Mouse (Mus musculus) fibroblast of lung, adult 2 months (primary cell): ENCODE measurements around the gene Lrrc20.
A peak's percentile ranks its signal among the peaks of the same experiment; 100 is the strongest.
"Not testable (repeated sequence)": the region's sequence is repeated elsewhere in the genome, so short reads cannot be mapped to it uniquely, and the experiment has no call there.

Source experiments
- DNase-seq: peaks from one replicate; pipeline ENCODE4 v3.0.0-alpha.2; 2011; ENCODE audit warnings: low read depth

Lrrc20 gene

GRCm38 (mm10) chr10:61475594-61476439 lies at the start of gene Lrrc20:
Gene Lrrc20, plus strand, starts transcription at chr10:61475801.
- DNase-seq: peak; percentile 89

- no peak for DNase-seq
Observed at GRCm38 (mm10) chr10:61426251-61426757, 49.3 kb upstream of the Lrrc20 start.

- DNase-seq: no peak
Observed at GRCm38 (mm10) chr10:61427951-61428350, 47.6 kb upstream of the Lrrc20 start.

GRCm38 (mm10) chr10:61428416-61428815 lies 47.2 kb upstream of the Lrrc20 start:
- DNase-seq: no peak

DNA sequence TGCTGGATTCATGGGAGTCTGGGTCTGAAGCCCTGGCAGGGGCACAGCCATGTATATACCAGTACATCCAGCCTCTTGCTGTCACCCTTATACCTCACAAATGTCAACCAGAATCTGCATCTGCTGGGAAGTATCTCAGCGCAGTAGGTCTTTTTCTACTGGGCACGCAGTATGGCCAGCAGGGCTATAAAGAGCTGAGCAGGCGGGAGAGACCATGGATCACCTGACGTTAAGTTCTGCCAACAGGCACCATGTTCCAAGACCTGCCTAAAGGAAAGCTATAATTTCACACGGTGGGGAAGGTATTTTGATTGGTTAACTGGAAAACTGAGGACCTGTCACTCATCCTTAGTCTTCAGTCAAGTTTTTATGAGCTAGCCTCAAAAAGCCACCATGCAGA lies 46.6 kb upstream of the Lrrc20 start:
- DNase-seq: no peak

- no peak for DNase-seq
Observed at GRCm38 (mm10) chr10:61431375-61431774, 44.2 kb upstream of the Lrrc20 start.

GRCm38 (mm10) chr10:61440202-61440800 lies 35.3 kb upstream of the Lrrc20 start:
- no peak for DNase-seq

GRCm38 (mm10) chr10:61443456-61443855 lies 32.1 kb upstream of the Lrrc20 start:
- no peak for DNase-seq

DNA sequence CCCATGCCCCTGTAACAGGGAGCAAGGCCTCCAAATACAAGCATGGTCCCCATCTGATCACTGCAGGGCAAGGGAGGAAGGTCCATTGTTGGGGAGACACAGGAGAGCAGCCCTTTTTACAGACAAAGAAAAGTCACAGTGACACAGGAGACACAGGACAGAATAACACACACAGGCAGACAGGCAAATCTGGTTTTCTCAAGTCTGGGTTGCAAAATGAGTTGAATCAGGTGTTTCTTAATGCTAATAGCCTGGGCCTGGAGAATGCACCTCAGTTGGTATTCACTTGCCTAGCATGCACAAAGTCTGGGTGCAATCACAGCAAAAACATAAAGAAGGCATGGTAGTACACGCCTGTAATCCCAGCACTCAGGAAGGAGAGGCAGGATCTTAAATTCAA lies 31.7 kb upstream of the Lrrc20 start:
- no peak for DNase-seq

- DNase-seq: no peak
Observed at GRCm38 (mm10) chr10:61445016-61445415, 30.6 kb upstream of the Lrrc20 start.

DNA sequence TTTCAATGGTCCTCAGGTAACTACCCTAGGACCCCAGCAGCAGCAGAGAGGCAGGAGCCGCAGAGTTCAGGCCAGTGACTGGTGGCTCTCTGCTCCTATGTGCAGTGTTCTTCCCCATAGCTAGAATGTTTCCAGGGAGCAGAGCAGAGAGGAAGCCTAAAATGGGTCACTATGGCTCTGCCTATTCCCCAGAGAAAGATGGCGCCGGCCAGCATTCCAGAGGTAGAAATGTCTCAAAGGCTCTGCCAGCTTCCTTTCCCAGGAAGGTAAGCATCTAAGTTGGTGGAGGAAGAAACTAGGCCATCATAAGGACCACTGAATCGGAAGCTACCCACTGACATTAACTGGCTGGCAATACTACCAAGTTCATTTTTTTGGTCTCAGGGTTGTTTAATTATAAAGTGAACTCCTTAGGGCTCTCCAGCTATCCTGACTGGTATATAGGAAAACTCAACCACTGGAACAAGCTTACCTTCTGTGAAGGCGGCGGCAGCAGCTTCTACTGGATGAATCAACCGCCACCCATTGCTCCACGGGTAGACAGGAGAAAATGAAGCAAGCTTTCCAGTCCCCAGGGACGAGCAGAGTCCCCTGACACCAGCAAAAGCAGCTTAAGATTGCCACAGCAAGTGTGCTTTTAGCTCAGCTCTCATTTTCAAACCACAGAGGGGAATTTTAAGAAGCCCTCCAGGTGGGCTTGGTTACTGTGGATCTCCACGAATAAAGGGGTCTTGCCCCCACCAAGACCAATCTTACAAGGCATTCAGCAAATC lies 27.8 kb upstream of the Lrrc20 start:
- no peak for DNase-seq

DNA sequence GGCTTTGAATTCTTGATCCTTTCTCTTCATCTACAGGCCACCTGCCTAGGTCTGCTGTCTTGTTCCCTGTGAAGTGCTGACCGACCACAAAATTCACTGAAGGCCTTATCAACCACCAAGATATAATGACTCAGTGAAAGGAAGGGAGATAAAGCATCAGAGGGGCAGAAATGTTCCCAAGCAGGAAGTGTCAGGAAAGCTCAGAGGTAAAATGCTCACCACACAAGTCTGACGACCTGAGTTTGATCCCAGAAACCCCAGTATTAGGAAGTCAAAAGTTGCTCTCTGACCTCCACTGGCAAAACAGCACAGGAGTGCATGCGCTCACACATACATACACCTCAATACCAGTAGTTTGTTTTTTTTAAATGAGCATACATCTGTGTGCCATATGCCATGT lies 26.8 kb upstream of the Lrrc20 start:
- DNase-seq: no peak

DNA sequence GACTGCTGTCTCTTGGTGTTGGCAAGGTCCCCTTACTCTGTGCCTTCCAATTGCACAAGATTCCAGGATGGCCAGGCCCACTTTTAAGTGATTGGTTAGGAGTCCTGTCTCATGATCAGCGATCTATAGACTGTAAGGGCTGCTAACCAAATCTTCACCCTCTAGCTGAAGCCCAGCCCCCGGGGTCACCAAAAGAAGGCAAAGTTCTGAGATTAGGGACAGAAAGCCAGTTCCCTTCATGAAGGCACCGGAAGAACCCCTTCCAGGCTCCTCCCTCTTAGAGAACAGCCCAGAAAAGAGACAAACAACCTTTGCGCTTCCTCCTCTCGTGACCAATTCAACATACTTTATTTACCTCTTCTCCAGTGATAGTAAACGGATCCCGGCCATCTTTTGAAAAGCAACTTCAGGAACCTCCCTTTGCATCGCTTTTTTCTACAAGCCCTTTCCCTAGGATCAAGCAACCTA lies 24.1 kb upstream of the Lrrc20 start:
- DNase-seq: no peak

DNA sequence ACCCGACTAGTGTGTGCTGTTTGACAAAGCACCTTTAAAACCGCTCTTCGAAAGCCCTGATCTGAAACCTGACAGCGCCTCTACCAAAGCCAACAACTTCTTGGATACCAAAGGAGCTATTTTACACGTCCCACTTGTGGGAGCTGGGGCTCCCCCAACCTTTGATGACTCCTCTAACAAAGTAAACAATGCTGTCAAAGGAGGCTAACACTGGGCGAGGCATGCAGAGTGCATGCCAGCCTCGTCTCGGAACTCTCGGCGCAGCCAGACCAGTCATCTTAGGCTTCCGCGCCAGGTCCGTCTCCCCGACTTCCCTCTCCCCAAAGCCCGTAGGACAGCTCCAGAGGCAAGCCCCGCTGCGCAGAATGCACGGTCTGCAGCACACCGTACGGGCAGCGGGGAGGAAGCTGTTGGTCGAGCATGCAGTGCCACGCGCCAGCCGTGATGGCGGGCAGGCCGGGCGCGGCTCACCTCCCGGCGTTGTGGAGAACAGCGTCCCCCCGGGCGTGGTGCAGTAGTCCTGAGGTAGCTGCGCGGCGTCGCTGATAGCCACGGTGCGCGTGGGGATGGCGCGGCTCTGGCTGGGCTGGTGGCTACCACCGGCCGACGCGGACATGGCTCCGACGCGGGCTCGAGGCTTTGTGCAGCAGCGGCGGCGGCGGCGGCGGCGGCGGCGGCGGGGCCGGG lies 23.5 kb upstream of the Lrrc20 start:
- no peak for DNase-seq

- DNase-seq: peak; percentile 96
Observed at GRCm38 (mm10) chr10:61452645-61453044, 23.0 kb upstream of the Lrrc20 start, which contains the start of gene Eif4ebp2. Gene Eif4ebp2, minus strand, starts transcription at chr10:61452661.

DNA sequence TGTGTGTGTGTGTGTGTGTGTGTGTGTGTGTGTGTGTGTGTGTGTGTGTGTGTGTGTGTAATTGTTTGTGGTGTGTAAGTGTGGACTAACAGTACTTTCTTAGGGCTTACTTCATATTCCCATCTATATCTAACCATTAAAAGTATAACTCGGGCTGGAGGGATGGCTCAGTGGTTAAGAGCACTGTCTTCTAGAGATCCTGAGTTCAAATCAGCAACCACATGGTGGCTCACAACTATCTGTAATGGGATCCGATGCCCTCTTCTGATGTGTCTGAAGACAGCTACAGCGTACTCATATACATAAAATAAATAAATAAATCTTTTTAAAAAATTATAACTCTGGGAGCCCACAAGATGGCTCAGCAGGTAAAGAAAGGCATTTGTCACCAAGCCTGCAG lies 22.4 kb upstream of the Lrrc20 start:
- DNase-seq: not testable (repeated sequence)

DNA sequence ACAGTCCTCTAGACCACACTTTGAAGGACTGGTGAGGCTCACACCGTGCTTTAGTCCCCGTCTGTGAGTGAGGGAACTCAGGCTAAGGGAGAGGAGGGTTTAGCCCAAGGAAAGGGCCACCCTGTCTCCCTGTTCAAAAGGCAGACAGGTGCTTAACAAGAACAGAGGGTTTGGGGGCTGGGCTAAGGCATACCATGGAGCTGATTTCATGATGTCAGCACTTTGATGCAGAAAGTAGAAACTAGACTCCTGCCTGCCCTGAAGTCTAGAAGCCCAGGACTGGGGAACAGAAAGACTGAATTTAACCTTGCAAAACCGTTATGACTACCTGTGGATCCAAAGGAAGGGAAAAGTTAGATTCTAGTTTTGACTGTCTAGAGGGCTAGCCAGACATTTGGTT lies 18.4 kb upstream of the Lrrc20 start:
- DNase-seq: no peak

DNA sequence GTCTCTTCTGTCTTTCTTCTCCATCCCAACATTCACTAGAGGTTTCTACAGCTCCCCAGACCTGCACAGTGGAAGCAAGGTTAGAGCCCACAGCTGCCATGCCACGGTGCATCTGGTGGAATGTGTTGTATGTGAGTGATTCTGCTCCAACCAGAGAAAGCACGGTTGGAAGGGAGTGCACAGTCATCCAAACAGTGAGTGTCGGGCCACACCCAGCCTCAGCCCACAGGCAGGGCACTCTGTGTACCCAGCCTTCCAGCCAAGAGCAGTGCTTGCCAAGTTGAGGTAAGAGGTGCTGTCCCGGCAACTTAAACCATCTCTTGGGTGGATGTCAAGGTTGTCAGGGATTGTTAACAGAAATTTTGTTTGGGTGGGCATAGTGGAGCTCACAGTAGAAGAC lies 10.6 kb upstream of the Lrrc20 start:
- no peak for DNase-seq

GRCm38 (mm10) chr10:61466242-61466641 lies 9.4 kb upstream of the Lrrc20 start:
- no peak for DNase-seq

DNA sequence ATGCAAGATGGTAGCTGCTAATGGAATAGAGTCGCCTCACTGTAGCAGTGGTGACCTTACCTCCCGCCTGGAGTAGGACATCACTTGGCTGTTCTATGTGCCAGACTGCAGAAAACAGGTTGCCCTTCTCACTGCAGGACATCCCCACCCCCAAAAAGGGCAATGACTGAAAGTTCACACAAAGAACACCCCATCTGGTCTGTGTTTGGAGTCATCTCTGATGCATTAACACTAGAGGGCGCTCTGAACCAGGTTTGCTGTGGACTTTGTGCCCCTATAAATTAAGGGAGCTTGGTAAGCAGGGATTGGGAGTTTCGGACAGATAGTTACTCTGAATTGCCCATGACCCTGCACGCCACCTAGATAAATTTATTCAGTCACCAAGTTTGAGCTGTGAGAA lies 8.7 kb upstream of the Lrrc20 start:
- DNase-seq: no peak

DNA sequence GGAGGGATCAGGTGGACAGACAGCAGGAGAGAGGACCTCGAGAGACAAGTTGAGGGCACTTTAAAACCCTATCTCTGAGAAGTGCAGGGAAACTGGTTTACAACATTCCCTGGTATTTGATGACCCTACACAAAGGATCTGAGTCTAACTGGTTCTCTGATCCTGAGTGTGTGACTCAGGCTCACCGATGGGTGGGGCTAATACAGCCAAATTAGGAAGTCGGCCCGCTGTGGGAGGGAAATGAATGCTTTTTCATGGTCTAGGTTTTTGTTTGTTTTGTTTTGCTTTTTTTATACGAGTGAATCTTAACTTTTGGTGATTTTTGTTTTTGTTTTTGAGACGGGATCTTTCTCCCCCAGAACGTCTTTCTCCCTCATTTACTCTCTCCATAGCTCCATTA lies 6.7 kb upstream of the Lrrc20 start:
- no peak for DNase-seq

DNA sequence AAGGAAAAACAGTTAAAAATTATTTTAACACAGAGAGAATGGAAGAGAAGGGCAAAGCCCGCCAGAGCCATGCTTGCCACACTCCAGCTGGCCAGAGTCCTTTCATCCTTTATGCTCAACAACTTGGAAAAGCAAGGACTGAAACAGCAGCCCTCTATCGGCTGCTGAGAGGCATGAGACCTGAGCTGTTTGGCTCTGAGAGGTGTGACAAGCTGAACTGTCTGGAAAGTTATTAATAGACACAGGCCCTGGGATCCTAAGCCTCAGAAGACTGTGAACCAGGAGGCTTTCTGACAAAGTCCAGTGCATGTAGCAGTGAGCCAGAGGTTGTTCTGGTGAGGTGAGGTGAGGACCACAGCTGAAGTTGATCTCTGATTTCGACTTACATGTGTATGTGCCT lies 2.0 kb upstream of the Lrrc20 start:
- DNase-seq: no peak
